Mouse (Mus musculus): ENCODE data around the gene Bpifa1. TPM values are rescaled to one million over a fixed set of nuclear protein-coding genes. Genes with fewer than 3 reads are reported as not detected.

Bpifa1 gene
- total RNA-seq, 4 experiments from 2014 or later = not detected

Other genes with a start within 250 kb of the Bpifa1 start
- gene Bpifb6, start 242.5 kb upstream of the Bpifa1 start, total RNA-seq (2022) = 1 to 10 TPM in 2 of 4 experiments, under 1 TPM in 1, not detected in 1; 0.30 to 6.2 (median 4.9) TPM
- gene Bpifb3, start 224.7 kb upstream of the Bpifa1 start, total RNA-seq (2022) = not detected
- gene Bpifb4, start 204.7 kb upstream of the Bpifa1 start, total RNA-seq (2022) = under 1 TPM in 2 of 4 experiments, not detected in 2; 0.44 to 0.59 TPM
- under 1 TPM in 1 of 4 experiments, not detected in 3; 0.17 TPM for gene Bpifa6, start 167.9 kb upstream of the Bpifa1 start, total RNA-seq (2022)
- gene Bpifa2, start 134.6 kb upstream of the Bpifa1 start, total RNA-seq (2022) = 1 to 10 TPM in 1 of 4 experiments, under 1 TPM in 3; 0.37 to 1.0 (median 0.67) TPM
- not detected for gene Bpifa3, start 12.5 kb upstream of the Bpifa1 start, total RNA-seq (2022)
- gene Bpifa5, start 19.7 kb downstream of the Bpifa1 start, total RNA-seq (2022) = not detected
- gene Bpifb1, start 47.9 kb downstream of the Bpifa1 start, total RNA-seq (2022) = not detected
- under 1 TPM in 2 of 4 experiments, not detected in 2; 0.24 to 0.35 TPM for gene Bpifb5, start 80.9 kb downstream of the Bpifa1 start, total RNA-seq (2022)
- gene Bpifb9a, start 115.0 kb downstream of the Bpifa1 start, total RNA-seq (2022) = under 1 TPM in 1 of 4 experiments, not detected in 3; 0.87 TPM
- gene Bpifb9b, start 164.3 kb downstream of the Bpifa1 start, total RNA-seq (2022) = under 1 TPM in 1 of 4 experiments, not detected in 3; 0.87 TPM
- gene Cdk5rap1, start 230.1 kb downstream of the Bpifa1 start, total RNA-seq (2022) = 10 to 100 TPM; 13.7 to 25.4 (median 18.6) TPM